Mouse (Mus musculus) neural tube, embryonic 15.5 days (tissue): Measurements from ENCODE around the gene Spc24. TPM values are rescaled to one million over a fixed set of nuclear protein-coding genes. Genes with fewer than 3 reads are reported as not detected.
"Not testable (repeated sequence)": the region's sequence is repeated elsewhere in the genome, so short reads cannot be mapped to it uniquely, and the experiment has no call there.

Experiments
- ATAC-seq: fragments of 200-750 bp; cut with Nextera tagmentation; 2 replicates; pipeline ENCODE4 v1.8.0; 2017; ENCODE audit warnings: mild to moderate bottlenecking, moderate TSS enrichment, moderate library complexity; ENCODE audit not compliant: low FRiP score
- H3K27ac ChIP-seq: fragments of 300-500 bp; sonication (generic); replicated peaks from 2 replicates; pipeline ENCODE4 v1.5.1; 2015; ENCODE audit warnings: mild to moderate bottlenecking, inconsistent platforms
- H3K27me3 ChIP-seq: fragments of 300-500 bp; sonication (generic); replicated peaks from 2 replicates; pipeline ENCODE4 v1.6.1; 2015; ENCODE audit warnings: inconsistent platforms
- H3K36me3 ChIP-seq: fragments of 300-500 bp; sonication (generic); 2 replicates; pipeline ENCODE4 v1.6.1; 2015; ENCODE audit warnings: inconsistent platforms
- H3K4me1 ChIP-seq: fragments of 300-500 bp; sonication (generic); 2 replicates; pipeline ENCODE4 v1.6.1; 2015; ENCODE audit warnings: inconsistent platforms
- H3K4me2 ChIP-seq: fragments of 300-500 bp; sonication (generic); 2 replicates; pipeline ENCODE4 v1.6.1; 2015; ENCODE audit warnings: inconsistent platforms, mild to moderate bottlenecking, moderate library complexity
- H3K4me3 ChIP-seq: fragments of 300-500 bp; sonication (generic); replicated peaks from 2 replicates; pipeline ENCODE4 v1.5.1; 2015; ENCODE audit warnings: mild to moderate bottlenecking, inconsistent platforms
- H3K9ac ChIP-seq: fragments of 300-500 bp; sonication (generic); replicated peaks from 2 replicates; pipeline ENCODE4 v1.6.1; 2015; ENCODE audit warnings: mild to moderate bottlenecking, inconsistent platforms
- H3K9me3 ChIP-seq: fragments of 300-500 bp; sonication (generic); replicated peaks from 2 replicates; pipeline ENCODE4 v1.6.1; 2016; ENCODE audit warnings: inconsistent platforms
- WGBS: fragments of 180-500 bp; shearing (Covaris S2); methylation state at CpG from one replicate; pipeline ENCODE4 v1.1.7; 2015; ENCODE audit warnings: mixed read lengths; 5-methylcytosine and 5-hydroxymethylcytosine counted together
- polyA plus RNA-seq: library from polyadenylated mRNA; unstranded; fragments of >200 nt; fragmentation: Nextera tagmentation; extraction: Ambion mirVana; gene quantifications from 2 replicates; pipeline ENCODE4 v1.2.1, GENCODE M21; 2015

Gene Spc24
- polyA plus RNA-seq, 1 experiment from 2014 or later: 17.2 TPM

GRCm38 (mm10) chr9:21781657-21782468 lies 21.8 kb upstream of the Spc24 start:
- Histone ChIP-seq H3K4me3 (no peak overlapping the region), H3K9ac (no peak overlapping the region), H3K4me2 (no peak overlapping the region), H3K4me1 (no peaks in the 10 kb centered on the region), H3K27ac (no peak overlapping the region), H3K36me3 (peaks cover 11% of the 10 kb centered on the region; the same call in 1 of the 2 replicates), H3K27me3 (no peaks in the 10 kb centered on the region), H3K9me3 (no peaks in the 10 kb centered on the region)
- WGBS: 84% methylated on average over 15 of the region's 15 CpGs
- no peak for ATAC-seq

GRCm38 (mm10) chr9:21777726-21778125 lies 17.6 kb upstream of the Spc24 start:
- 86% methylated on average over 3 of the region's 3 CpGs for WGBS
- no peak overlapping the region for H3K4me3 ChIP-seq
- no peak overlapping the region for H3K27ac ChIP-seq
- H3K4me1 ChIP-seq: no peaks in the 10 kb centered on the region
- ATAC-seq: no peak
- no peaks in the 10 kb centered on the region for H3K27me3 ChIP-seq
- H3K9ac ChIP-seq: no peak overlapping the region
- H3K36me3 ChIP-seq: peaks cover 14% of the 10 kb centered on the region
- H3K4me2 ChIP-seq: no peak overlapping the region
- no peaks in the 10 kb centered on the region for H3K9me3 ChIP-seq

- H3K4me1 ChIP-seq: no peaks in the 10 kb centered on the region
- no peak overlapping the region for H3K27ac ChIP-seq
- H3K9me3 ChIP-seq: no peaks in the 10 kb centered on the region
- H3K4me2 ChIP-seq: no peak overlapping the region
- H3K27me3 ChIP-seq: no peaks in the 10 kb centered on the region
- H3K9ac ChIP-seq: no peak overlapping the region
- H3K36me3 ChIP-seq: peaks cover 9% of the 10 kb centered on the region; the same call in 1 of the 2 replicates
- H3K4me3 ChIP-seq: no peak overlapping the region
- WGBS: 91% methylated on average over 16 of the region's 16 CpGs
- ATAC-seq: no peak
Observed at GRCm38 (mm10) chr9:21774353-21774752, 14.2 kb upstream of the Spc24 start.

- not testable (repeated sequence) for H3K4me1 ChIP-seq, ATAC-seq, H3K9me3 ChIP-seq, H3K4me3 ChIP-seq, H3K27me3 ChIP-seq, H3K4me2 ChIP-seq, H3K27ac ChIP-seq, H3K9ac ChIP-seq, H3K36me3 ChIP-seq
- 81% methylated on average over 5 of the region's 5 CpGs for WGBS
Observed at GRCm38 (mm10) chr9:21773396-21773795, 13.3 kb upstream of the Spc24 start.

GRCm38 (mm10) chr9:21769558-21770183 lies 9.6 kb upstream of the Spc24 start:
- H3K4me2 ChIP-seq: no peak overlapping the region
- no peak overlapping the region for H3K27ac ChIP-seq
- peaks cover 15% of the 10 kb centered on the region for H3K4me1 ChIP-seq
- H3K9me3 ChIP-seq: no peaks in the 10 kb centered on the region
- H3K27me3 ChIP-seq: no peaks in the 10 kb centered on the region
- no peak overlapping the region for H3K9ac ChIP-seq
- no peak overlapping the region for H3K4me3 ChIP-seq
- 74% methylated on average over 26 of the region's 26 CpGs for WGBS
- no peaks in the 10 kb centered on the region for H3K36me3 ChIP-seq
- ATAC-seq: no peak

GRCm38 (mm10) chr9:21768511-21769411 lies 8.7 kb upstream of the Spc24 start:
- no peak overlapping the region for H3K4me3 ChIP-seq
- no peak overlapping the region for H3K9ac ChIP-seq
- no peaks in the 10 kb centered on the region for H3K27me3 ChIP-seq
- WGBS: 29% methylated on average over 13 of the region's 13 CpGs
- no peak for ATAC-seq
- no peaks in the 10 kb centered on the region for H3K36me3 ChIP-seq
- peak overlapping the region; percentile 58; the same call in 1 of the 2 replicates for H3K27ac ChIP-seq
- H3K4me2 ChIP-seq: no peak overlapping the region
- peaks cover 15% of the 10 kb centered on the region for H3K4me1 ChIP-seq
- no peaks in the 10 kb centered on the region for H3K9me3 ChIP-seq

- H3K27ac ChIP-seq: no peak overlapping the region
Observed at GRCm38 (mm10) chr9:21767896-21768295, 7.8 kb upstream of the Spc24 start.

GRCm38 (mm10) chr9:21764084-21764999 lies 4.2 kb upstream of the Spc24 start:
- no peak overlapping the region for H3K27ac ChIP-seq
- no peak overlapping the region for H3K9ac ChIP-seq
- peaks cover 25% of the 10 kb centered on the region for H3K4me1 ChIP-seq
- 95% methylated on average over 6 of the region's 6 CpGs for WGBS
- no peak for ATAC-seq
- no peaks in the 10 kb centered on the region for H3K36me3 ChIP-seq
- no peak overlapping the region for H3K4me3 ChIP-seq
- no peak overlapping the region for H3K4me2 ChIP-seq
- H3K9me3 ChIP-seq: no peaks in the 10 kb centered on the region
- H3K27me3 ChIP-seq: no peaks in the 10 kb centered on the region

More at GRCm38 (mm10) chr9:21767896-21768295, 7.8 kb upstream of the Spc24 start:
- Histone ChIP-seq H3K4me2 (no peak overlapping the region), H3K4me1 (peaks cover 15% of the 10 kb centered on the region), H3K9ac (no peak overlapping the region), H3K36me3 (no peaks in the 10 kb centered on the region), H3K4me3 (no peak overlapping the region), H3K9me3 (no peaks in the 10 kb centered on the region), H3K27me3 (no peaks in the 10 kb centered on the region)
- no peak for ATAC-seq
- WGBS: 76% methylated on average over 11 of the region's 11 CpGs

GRCm38 (mm10) chr9:21762135-21762534 lies 2.0 kb upstream of the Spc24 start:
- Histone ChIP-seq H3K4me2 (no peak overlapping the region), H3K27ac (no peak overlapping the region), H3K9me3 (no peaks in the 10 kb centered on the region), H3K4me3 (no peak overlapping the region), H3K36me3 (no peaks in the 10 kb centered on the region), H3K27me3 (no peaks in the 10 kb centered on the region), H3K9ac (no peak overlapping the region), H3K4me1 (peaks cover 15% of the 10 kb centered on the region)
- no peak for ATAC-seq

GRCm38 (mm10) chr9:21759718-21760117 lies 385 bp downstream of the Spc24 start:
- Histone ChIP-seq H3K9ac (peak overlapping the region; percentile 48), H3K27me3 (no peaks in the 10 kb centered on the region), H3K4me3 (peak overlapping the region; percentile 61), H3K4me2 (peak overlapping the region; percentile 97), H3K27ac (no peak overlapping the region), H3K36me3 (no peaks in the 10 kb centered on the region), H3K9me3 (no peaks in the 10 kb centered on the region), H3K4me1 (peaks cover 15% of the 10 kb centered on the region)
- whole genome bisulfite sequencing: 0% methylated on average over 16 of the region's 20 CpGs
- ATAC-seq: no peak; the same call in 1 of the 2 replicates
